Mouse (Mus musculus) ES-E14 (cell line): ENCODE data around the gene Lmtk2.

Source experiments
- CHD2 ChIP-seq: IDR thresholded peaks from 2 replicates; pipeline ENCODE4 v1.6.1; 2014; ENCODE audit warnings: mild to moderate bottlenecking, low read depth, low read length, inconsistent platforms
- ZC3H11A ChIP-seq: IDR thresholded peaks from 2 replicates; pipeline ENCODE4 v1.6.1; 2012; ENCODE audit warnings: low read depth, mild to moderate bottlenecking, inconsistent platforms, low read length, borderline replicate concordance
- ZNF384 ChIP-seq: IDR thresholded peaks from 2 replicates; pipeline ENCODE4 v1.6.1; 2012; ENCODE audit warnings: low read depth, low read length, inconsistent platforms

DNA sequence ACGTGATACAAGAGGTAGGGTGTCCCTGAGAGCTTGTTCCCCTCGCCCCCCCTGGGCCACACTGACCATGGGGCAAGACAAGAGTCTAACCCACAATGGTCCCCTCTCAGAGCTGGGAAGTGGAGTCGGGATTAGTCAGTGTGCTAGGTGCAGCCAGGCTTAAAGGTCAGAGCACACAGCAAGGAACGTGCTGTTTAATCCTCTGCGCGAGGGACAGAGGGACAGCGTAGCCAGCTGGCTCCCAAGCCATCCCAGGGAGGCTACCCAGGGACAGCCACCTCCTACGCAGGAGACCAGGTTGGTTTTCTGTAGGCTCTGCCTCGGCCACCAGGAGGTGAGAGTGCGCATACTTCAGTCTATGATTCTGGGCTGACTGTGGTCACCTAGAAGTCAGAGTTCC lies 104.7 kb downstream of the Lmtk2 start:
- TF ChIP-seq ZC3H11A: no peak
- no peak for TF ChIP-seq CHD2
- TF ChIP-seq ZNF384: no peak
